Mouse (Mus musculus): ENCODE measurements around the gene Zfp740.
A peak's percentile ranks its signal among the peaks of the same experiment; 100 is the strongest.
"Not testable (repeated sequence)": the region's sequence is repeated elsewhere in the genome, so short reads cannot be mapped to it uniquely, and the experiment has no call there.

Gene Zfp740

GRCm38 (mm10) chr15:102202971-102203834 lies at the start of gene Zfp740:
Zfp740 (plus strand) TSS chr15:102203249.
- DNase-seq (ENCODE audit: low read depth, low spot score): peak; percentile 97

GRCm38 (mm10) chr15:102155006-102155405 lies 48.0 kb upstream of the Zfp740 start:
- DNase-seq (ENCODE audit: low read depth, low spot score): not testable (repeated sequence)

DNA sequence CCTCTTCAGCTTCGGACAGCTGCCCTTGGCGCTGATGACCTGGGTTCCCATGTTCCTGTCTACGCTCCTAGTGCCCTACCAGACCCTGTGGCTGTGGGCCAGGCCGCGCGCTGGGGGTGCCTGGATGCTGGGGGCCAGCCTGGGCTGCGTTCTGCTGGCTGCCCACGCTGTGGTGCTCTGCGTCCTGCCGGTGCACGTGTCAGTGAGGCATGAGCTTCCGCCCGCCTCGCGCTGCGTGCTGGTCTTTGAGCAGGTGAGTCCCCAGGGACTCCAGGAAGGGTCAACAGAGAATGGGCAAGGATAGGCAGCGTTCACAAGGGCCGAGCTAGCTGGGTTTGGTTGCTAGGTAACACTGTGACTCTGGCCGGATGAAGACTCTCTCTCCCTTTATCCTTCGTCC lies 46.2 kb upstream of the Zfp740 start:
- peak; percentile 44 for DNase-seq (ENCODE audit: low read depth, low spot score)

GRCm38 (mm10) chr15:102160415-102161060 lies 42.5 kb upstream of the Zfp740 start:
- no peak for DNase-seq (ENCODE audit: low read depth, low spot score)

DNA sequence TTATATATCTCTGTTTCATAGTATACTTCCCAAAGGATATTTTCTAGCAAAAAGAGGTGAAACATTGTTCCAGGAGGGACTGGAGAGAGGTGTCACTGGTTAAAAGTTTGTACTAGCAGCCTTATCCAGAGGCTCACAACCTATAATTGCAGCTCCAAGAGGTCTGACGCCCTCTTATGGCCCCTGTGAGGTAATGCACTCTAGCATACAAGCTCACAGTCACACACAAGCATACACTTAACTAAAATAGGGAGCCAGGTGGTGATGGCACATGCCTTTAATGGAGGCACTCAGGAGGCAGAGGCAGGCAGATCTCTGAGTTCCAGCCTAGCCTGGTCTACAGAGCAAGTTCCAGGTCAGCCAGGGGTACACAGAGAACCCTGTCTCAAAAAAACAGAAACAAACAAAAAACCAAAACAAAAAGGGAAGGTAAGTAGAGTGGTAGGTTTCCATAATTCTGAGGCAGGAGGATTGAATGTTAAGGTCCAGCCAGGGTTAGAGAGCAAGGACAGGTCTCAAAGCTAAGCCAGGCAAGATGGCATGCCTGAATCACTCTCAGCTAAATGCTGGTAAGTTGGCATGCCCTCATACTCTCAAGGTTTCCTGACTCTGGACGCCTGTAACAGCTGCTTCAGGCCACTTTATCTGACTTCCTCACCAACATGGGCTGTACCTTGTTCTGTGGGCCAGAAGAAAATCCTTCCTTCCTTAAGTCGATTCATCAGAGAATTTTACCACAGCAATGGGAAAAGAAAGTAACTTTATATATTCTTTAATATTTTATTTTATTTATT lies 39.0 kb upstream of the Zfp740 start:
- DNase-seq (ENCODE audit: low read depth, low spot score): no peak

DNA sequence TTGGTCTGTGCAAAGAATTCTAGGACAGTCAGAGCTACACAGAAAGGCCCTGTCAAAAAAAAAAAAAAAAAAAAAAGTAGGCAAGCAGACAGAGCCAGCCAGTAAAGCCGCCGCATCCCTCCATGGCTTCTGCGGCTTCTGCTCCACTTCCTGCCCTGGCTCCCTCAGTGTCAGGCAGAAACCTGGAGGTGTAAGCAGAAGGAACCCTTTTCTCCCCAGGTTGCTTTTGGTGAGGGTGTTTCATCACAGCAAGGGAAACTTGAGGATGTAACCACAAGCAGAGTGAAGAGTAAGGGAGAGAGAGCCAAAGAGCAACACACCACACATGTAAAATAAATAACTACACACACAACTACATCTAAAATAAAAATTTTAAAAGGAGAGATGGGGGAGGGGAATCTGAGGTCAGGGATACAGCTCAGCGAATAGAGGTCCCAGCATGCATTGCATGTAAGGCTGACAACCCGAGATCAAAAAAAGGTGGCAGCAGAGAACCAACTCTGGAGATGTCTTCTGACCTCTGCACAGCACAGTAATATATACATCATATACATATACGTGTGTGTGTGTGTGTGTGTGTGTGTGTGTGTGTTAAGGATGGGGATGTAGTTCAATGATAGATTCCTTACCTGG lies 37.5 kb upstream of the Zfp740 start:
- DNase-seq (ENCODE audit: low read depth, low spot score): no peak

DNA sequence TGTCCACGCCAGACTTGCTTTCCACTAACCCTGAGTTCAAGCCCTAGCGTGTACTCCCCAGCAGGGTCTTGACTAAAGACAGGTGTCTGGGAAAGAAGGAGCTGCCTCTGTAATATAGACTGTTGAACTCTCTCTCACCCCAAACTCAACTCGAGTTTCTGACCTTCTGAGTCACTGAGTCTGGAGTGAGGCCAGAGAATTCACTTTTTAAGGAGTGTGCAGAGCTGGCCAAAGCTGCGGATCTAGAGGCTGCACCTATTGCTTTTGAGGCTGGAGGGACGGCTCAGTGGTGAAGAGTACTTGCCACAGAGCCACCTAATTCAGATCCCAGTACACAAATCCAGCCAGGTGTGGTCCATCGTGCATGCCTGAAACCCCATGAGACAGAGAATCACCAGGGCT lies 35.4 kb upstream of the Zfp740 start:
- peak; percentile 53 for DNase-seq (ENCODE audit: low read depth, low spot score)

DNA sequence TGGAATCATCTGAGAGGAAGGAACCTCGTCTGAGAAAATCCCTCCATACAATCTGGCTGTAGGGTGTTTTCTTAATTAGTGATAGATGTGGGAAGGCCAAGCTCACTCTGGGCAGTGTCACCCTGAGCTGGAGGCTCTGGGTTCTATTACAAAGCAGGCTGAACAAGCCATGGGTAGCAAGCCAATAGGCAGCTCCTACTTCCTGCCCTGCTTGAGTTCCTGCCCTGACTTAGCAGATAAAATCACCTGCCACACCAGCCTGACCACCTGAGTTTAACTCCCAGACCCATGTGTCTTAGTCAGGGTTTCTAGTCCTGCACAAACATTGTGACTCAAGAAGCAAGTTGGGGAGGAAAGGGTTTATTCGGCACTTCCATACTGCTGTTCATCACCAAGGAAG lies 34.0 kb upstream of the Zfp740 start:
- DNase-seq (ENCODE audit: low read depth, low spot score): no peak

DNA sequence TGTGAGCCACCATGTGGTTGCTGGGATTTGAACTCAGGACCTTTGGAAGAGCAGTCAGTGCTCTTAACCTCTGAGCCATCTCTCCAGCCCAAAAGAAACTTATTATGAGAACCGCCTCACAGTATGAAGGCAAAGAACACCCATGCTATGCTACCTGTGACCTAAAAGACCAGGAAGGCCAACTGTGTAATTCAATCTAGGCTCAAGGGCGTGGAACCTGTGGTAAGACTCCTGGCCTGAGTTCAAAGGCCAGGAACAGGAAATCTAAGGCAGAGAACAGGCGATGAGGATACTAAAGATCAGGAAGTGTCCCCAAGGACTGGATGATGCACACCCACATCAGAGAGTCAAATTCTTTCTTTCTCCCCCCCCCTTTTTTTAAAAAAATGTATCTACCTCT lies 29.5 kb upstream of the Zfp740 start:
- no peak for DNase-seq (ENCODE audit: low read depth, low spot score)

DNA sequence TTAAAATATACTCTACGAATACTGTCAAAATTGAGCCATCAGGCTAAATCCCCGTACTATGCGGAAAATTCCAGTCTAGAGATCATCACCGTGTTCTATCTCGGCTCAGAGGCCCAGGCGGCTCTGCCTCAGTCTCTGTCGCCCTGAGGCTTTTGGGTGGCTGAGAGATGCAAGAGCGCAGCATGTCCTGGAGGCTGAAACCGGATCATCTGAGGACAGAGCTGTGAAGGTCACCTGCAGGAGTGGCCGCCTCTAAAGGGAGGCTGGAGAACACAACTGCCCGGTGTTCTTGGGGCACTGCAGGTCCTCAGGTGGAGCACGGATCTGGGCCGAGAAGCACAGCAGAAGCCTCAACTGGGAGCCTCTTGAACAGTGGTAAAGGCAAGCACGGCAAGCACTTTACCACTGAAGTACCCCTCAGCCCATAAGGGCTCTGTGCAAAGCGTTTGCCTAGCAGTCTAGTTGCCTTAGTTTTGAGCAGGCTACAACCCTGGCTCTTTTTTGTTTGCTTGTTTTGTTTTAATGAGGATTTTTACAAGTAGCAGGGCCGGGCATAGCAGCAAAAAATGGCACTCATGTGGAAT lies 27.2 kb upstream of the Zfp740 start:
- DNase-seq (ENCODE audit: low read depth, low spot score): no peak

- no peak for DNase-seq (ENCODE audit: low read depth, low spot score)
Observed at GRCm38 (mm10) chr15:102176571-102177316, 26.3 kb upstream of the Zfp740 start.

GRCm38 (mm10) chr15:102177417-102177816 lies 25.6 kb upstream of the Zfp740 start:
- no peak for DNase-seq (ENCODE audit: low read depth, low spot score)

GRCm38 (mm10) chr15:102178279-102178678 lies 24.8 kb upstream of the Zfp740 start:
- peak; percentile 61 for DNase-seq (ENCODE audit: low read depth, low spot score)

- DNase-seq (ENCODE audit: low read depth, low spot score): no peak
Observed at GRCm38 (mm10) chr15:102179106-102179505, 23.9 kb upstream of the Zfp740 start.

GRCm38 (mm10) chr15:102179924-102180323 lies 23.1 kb upstream of the Zfp740 start:
- no peak for DNase-seq (ENCODE audit: low read depth, low spot score)

- no peak for DNase-seq (ENCODE audit: low read depth, low spot score)
Observed at GRCm38 (mm10) chr15:102183076-102183475, 20.0 kb upstream of the Zfp740 start.

GRCm38 (mm10) chr15:102186239-102186638 lies 16.8 kb upstream of the Zfp740 start:
- no peak for DNase-seq (ENCODE audit: low read depth, low spot score)

DNA sequence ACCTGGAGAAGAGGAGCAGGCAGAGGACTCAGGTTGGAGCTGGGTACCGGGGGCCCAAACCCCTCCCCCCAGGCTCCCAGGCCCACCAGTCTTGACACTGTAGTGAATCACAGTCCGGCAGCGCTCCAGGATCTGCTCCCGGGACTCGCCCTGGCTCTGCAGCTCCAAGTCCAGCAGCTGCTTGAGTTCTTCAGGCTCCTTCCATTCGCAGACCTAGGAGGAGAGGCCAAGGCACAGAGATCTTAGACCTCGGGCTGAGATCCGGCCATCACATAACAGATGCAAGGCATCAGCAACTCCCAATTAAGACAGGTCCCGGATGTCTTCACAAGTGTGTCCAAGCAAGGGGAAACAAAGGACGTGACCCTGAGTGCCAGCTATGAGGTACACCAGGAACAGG lies 15.0 kb upstream of the Zfp740 start:
- DNase-seq (ENCODE audit: low read depth, low spot score): no peak

- no peak for DNase-seq (ENCODE audit: low read depth, low spot score)
Observed at GRCm38 (mm10) chr15:102188883-102189282, 14.2 kb upstream of the Zfp740 start.

DNA sequence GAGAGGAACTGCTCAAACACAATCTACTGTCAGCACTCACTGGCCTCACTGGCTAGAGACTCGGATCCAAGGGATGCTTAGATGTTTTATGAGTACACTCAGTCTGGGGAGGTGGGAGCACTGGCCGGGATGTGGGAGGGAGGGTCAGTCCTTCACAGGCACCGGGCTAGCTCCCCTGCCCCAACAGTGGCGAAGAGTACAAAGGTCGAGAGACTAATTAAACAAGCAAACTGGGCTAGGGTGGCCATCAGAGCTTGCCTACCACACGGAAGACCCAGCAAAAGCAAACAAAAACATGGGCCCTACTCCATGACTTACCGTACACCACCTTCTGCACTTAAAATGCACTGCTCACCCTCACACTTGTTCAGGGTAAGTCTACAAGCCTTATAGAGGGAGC lies 11.3 kb upstream of the Zfp740 start:
- no peak for DNase-seq (ENCODE audit: low read depth, low spot score)
